Mouse (Mus musculus) cerebellum, postnatal 36 days (tissue): Measurements from ENCODE around the gene Olfr1284.
"Not testable (repeated sequence)": the region's sequence is repeated elsewhere in the genome, so short reads cannot be mapped to it uniquely, and the experiment has no call there.

ENCODE experiments used
- DNase-seq, 2 experiments: peaks; one replicate each; pipeline ENCODE4 v3.0.0; 2021 to 2022; ENCODE audit warnings: mixed read lengths in 2 of 2

The Olfr1284 gene

DNA sequence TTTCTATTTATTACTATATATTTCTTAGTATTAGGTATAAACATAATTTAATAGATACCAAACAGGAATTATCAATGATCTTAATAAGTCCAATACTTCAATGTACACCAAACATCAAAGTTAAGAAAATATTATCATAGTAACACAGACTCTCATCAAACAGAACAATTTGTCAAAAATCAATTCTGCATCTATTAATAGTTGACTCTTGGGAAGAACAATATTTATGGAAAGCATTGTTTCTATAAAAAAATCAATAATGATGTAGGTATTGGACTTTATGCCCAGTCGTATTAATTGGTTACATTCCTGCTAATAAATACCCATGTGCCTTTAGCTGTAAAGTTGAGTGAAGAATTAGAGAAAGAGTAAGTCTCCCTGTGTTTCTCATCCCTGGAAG, at the start of gene Olfr1284:
Gene Olfr1284, plus strand, starts transcription at position 301 of the 400 bp plus-strand sequence.
- no peak for DNase-seq

DNA sequence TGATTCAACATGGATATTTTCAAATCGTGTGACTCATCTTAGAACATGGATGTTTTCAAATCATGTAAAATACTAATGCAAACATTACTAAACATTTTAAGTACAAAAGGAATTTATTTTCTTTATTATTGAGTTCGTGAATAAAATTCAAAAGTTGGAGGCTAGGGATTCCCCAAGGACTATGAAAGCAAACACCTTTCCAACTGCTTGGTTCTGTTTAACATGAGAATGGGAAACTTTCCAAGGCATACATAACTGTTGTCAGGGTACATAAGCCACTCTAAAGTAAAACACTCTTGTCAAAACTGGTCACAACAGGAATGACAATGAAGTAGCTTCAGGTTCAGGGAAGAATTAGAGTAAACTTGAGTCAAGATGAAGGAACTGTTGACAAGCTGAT, 49.1 kb upstream of the Olfr1284 start, which contains the start of gene Olfr1281:
Gene Olfr1281, plus strand, starts transcription at position 301 of the 400 bp plus-strand sequence.
- DNase-seq, result no peak

DNA sequence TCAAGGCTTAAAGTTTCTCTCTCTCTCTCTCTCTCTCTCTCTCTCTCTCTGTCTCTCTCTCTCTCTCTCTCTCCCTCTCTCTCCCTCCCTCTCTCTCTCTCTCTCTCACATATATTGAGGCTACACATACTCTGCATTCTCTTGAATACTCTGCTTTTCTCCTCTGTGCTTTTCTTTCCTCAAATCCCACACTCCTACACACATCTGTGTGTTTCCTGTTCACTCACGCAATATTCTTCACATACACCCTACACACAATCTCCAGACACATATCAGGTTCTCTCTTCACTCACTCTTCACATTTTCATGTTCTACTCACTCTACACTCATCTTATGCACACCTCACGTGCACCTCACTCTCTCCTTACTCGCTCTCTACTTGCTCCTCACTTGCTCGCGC, 41.6 kb upstream of the Olfr1284 start:
- not testable (repeated sequence) for DNase-seq

DNA sequence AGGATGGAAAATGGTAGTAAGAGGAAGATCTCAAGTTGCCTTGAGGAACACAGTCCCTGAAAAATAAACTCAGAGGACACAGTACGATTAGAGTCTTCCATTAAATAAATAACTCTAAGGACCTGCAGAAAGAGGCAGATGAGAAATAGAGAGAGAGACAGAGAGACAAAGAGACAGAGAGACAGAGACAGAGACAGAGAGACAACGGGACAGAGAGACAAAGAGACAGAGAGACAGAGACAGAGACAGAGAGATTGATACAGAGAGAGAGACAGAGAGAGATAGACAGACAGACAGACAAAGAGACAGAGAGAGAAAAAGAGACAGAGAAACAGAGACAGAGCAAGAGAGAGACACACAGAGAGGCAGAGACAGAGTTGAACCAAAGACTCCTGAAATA, 39.3 kb upstream of the Olfr1284 start, which contains the start of gene Olfr1282:
Gene Olfr1282, minus strand, starts transcription at position 101 of the 400 bp plus-strand sequence.
- no peak for DNase-seq

DNA sequence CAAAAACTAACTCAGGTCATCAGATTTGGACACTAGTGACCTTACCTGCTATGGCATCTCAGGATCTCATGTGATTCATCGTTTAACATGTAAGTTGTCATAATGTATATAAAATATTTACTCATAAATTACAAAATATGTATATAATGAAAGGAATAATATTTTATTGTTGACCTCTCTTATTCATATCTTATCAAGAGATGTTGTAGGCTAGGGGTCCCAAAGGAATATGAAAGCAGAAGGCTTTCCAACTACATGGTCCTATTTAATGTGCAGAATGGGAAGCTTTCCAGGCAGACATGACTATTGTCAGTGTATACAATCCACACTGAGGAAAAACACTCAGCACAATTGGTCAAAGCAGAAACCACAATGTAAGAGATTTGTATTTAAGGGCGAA, 8.8 kb upstream of the Olfr1284 start, which contains the start of gene Olfr1283:
Gene Olfr1283, plus strand, starts transcription at position 301 of the 400 bp plus-strand sequence.
- DNase-seq, result no peak

DNA sequence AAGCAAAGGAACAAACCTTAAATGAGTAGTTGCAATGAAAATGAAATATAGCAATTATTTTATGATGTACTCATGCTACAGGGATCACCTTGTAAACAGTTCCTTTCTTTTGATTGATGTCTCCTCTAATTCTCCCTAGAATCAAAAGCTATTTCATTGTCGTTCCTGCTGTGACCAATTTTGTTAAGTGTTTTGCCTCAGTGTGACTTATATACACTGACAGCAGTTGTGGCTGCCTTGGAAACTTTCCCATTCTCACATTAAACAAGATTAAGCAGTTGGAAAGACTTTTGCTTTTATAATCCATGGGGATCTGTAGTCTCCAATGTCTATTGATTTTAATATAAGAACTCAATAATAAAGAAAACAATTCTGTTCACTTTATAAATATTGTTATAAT, 47.6 kb downstream of the Olfr1284 start, which contains the start of gene Olfr1286:
Gene Olfr1286, minus strand, starts transcription at position 185 of the 400 bp plus-strand sequence.
- no peak for DNase-seq
